Mouse (Mus musculus) CD4-positive naive resting alpha-beta T cell, adult 76 days (primary cell): ENCODE data around the gene D730048I06Rik. TPM values are rescaled to one million over a fixed set of nuclear protein-coding genes. Genes with fewer than 3 reads are reported as not detected.

ENCODE experiments used
- total RNA-seq: library from RNA; stranded (reverse); gene quantifications from one replicate; pipeline ENCODE4 v1.2.4, GENCODE M21; 2023

The D730048I06Rik gene
- not detected for total RNA-seq

DNA sequence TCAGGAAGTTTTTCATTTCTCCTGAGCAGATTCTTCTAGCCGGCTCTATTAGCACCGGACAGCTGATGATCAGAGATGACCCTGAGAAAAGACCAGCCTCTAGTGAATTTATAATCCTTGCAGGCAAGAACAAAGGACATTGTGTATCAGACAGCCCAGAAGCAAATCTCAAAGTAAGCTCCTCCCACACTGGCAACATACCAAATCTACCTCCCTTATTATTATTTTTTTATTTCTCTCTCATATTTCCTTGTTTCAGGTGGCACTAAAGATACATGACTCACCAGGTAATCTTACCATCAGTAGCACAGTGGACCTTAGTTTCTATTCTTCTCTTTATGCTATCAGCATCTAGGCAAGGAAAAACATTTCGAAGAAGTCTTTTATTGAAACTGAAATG is at the start of gene D730048I06Rik, which contains the start of gene Gm27235:
Gene D730048I06Rik (minus strand): TSS at position 112 of the 400 bp plus-strand sequence.
Gene Gm27235 (minus strand): TSS at position 101 of the 400 bp plus-strand sequence.

GRCm38 (mm10) chr9:35778009-35778408 is 11.9 kb downstream of the D730048I06Rik start, which contains the start of gene Gm17727:
Gene Gm17727 (minus strand): TSS chr9:35778109.

DNA sequence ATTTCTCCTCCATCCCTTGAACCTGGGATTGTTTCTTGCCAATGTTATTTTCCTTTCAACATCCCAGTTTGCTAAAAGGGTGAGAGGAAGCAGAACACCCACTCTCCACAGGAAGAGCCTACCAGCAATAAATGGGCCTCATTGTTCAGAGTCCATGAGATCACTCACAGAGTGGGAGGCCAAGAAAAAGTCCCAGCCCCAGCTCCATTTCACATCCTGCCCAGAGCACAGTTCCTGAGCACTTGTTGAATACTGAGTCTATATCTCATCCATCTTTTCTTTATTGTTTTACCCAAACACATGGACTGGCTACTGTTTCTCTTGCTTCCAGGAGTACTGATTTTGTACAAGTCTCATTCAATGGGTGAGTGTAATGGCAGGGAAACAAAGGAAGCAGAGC is 49.2 kb downstream of the D730048I06Rik start, which contains the start of gene Gm17677:
Gene Gm17677 (plus strand): TSS at position 301 of the 400 bp plus-strand sequence.

Other genes with a start within 250 kb of the D730048I06Rik start
- 0.32 TPM for gene Ddx25, start 231.6 kb downstream of the D730048I06Rik start, total RNA-seq
- gene Pus3, start 231.5 kb downstream of the D730048I06Rik start, total RNA-seq: 30.6 TPM
- gene Pate2, start 219.8 kb downstream of the D730048I06Rik start, total RNA-seq: 0.32 TPM
- 9.1 TPM for gene Hyls1, start 219.7 kb downstream of the D730048I06Rik start, total RNA-seq
- gene Pate4, start 178.2 kb downstream of the D730048I06Rik start, total RNA-seq: not detected
- gene Pate3, start 141.9 kb downstream of the D730048I06Rik start, total RNA-seq: not detected
- not detected for gene Pate1, start 102.7 kb downstream of the D730048I06Rik start, total RNA-seq
- not detected for gene Gm17677, start 49.1 kb downstream of the D730048I06Rik start, total RNA-seq
- not detected for gene Gm17727, start 12.0 kb downstream of the D730048I06Rik start, total RNA-seq
- gene Gm27235, start within 50 bp of the D730048I06Rik start, total RNA-seq: not detected
- gene 9230110F15Rik, start 54.0 kb upstream of the D730048I06Rik start, total RNA-seq: not detected
- gene 9230113P08Rik, start 118.3 kb upstream of the D730048I06Rik start, total RNA-seq: not detected